Mouse (Mus musculus): ENCODE measurements at regions not wholly inside any gene's neighbourhood (a gene's known extent, or its start where the extent isn't known, plus 50 kb on each side); places are given as distances from the start of the nearest gene placed in this dataset.

- no peaks in the 10 kb centered on the region for H3K9me3 ChIP-seq (replicated peaks; ENCODE audit: control insufficient read depth, low read length)
- no peak overlapping the region for H3K4me3 ChIP-seq (ENCODE audit: low read depth, low read length)
- ATAC-seq (ENCODE audit: insufficient read depth, low read depth) = no peak
- no peak for DNase-seq (ENCODE audit: low spot score)
- TF ChIP-seq CTCF (IDR thresholded peaks at IDR 0.05; ENCODE audit: low read depth) = no peak
- TF ChIP-seq EP300 (IDR thresholded peaks at IDR 0.05; ENCODE audit: low read depth) = no peak
- no peaks in the 10 kb centered on the region for H3K27me3 ChIP-seq (ENCODE audit: control insufficient read depth, insufficient read depth, low read length)
- H3K27ac ChIP-seq (ENCODE audit: low read depth) = no peak overlapping the region
- H3K36me3 ChIP-seq (replicated peaks; ENCODE audit: control insufficient read depth, insufficient read depth, low read length) = no peaks in the 10 kb centered on the region
- peaks cover 13% of the 10 kb centered on the region; the same call in 1 of the 2 replicates for H3K4me1 ChIP-seq (ENCODE audit: control insufficient read depth, insufficient read depth)
- H3K4me2 ChIP-seq (ENCODE audit: low read depth, low read length) = no peak overlapping the region
- H3K9ac ChIP-seq (replicated peaks; ENCODE audit: low read depth, low read length) = no peak overlapping the region
- WGBS = 81% methylated on average over 3 of the region's 3 CpGs
Measured at GRCm38 (mm10) chr2:116973441-116973840, 95.0 kb downstream of the Tmco5 start.

- Histone ChIP-seq H3K4me3 (ENCODE audit: low read depth, low read length) (no peak overlapping the region), H3K4me1 (ENCODE audit: control insufficient read depth, insufficient read depth) (peaks cover 13% of the 10 kb centered on the region; the same call in 1 of the 2 replicates), H3K27ac (ENCODE audit: low read depth) (no peak overlapping the region), H3K4me2 (ENCODE audit: low read depth, low read length) (no peak overlapping the region), H3K9ac (replicated peaks; ENCODE audit: low read depth, low read length) (no peak overlapping the region), H3K9me3 (replicated peaks; ENCODE audit: control insufficient read depth, low read length) (no peaks in the 10 kb centered on the region), H3K27me3 (ENCODE audit: control insufficient read depth, insufficient read depth, low read length) (no peaks in the 10 kb centered on the region), H3K36me3 (replicated peaks; ENCODE audit: control insufficient read depth, insufficient read depth, low read length) (no peaks in the 10 kb centered on the region)
- DNase-seq (ENCODE audit: low spot score) = no peak
- TF ChIP-seq EP300 (IDR thresholded peaks at IDR 0.05; ENCODE audit: low read depth) (no peak), CTCF (IDR thresholded peaks at IDR 0.05; ENCODE audit: low read depth) (no peak)
- WGBS = 85% methylated on average over 9 of the region's 9 CpGs
- ATAC-seq (ENCODE audit: insufficient read depth, low read depth) = no peak
Measured at GRCm38 (mm10) chr2:116974152-116974551, 95.7 kb downstream of the Tmco5 start.

- ATAC-seq (ENCODE audit: insufficient read depth, low read depth) (no peak), DNase-seq (ENCODE audit: low spot score) (no peak)
- peak overlapping the region; percentile 83 for H3K4me2 ChIP-seq (ENCODE audit: low read depth, low read length)
- H3K9me3 ChIP-seq (replicated peaks; ENCODE audit: control insufficient read depth, low read length) = no peaks in the 10 kb centered on the region
- TF ChIP-seq EP300 (IDR thresholded peaks at IDR 0.05; ENCODE audit: low read depth) (no peak), CTCF (IDR thresholded peaks at IDR 0.05; ENCODE audit: low read depth) (no peak)
- WGBS = 63% methylated on average over 7 of the region's 7 CpGs
- H3K4me1 ChIP-seq (ENCODE audit: control insufficient read depth, insufficient read depth) = peaks cover 13% of the 10 kb centered on the region; the same call in 1 of the 2 replicates
- no peak overlapping the region for H3K9ac ChIP-seq (replicated peaks; ENCODE audit: low read depth, low read length)
- H3K36me3 ChIP-seq (replicated peaks; ENCODE audit: control insufficient read depth, insufficient read depth, low read length) = no peaks in the 10 kb centered on the region
- H3K27ac ChIP-seq (ENCODE audit: low read depth) = 0 out of 2 replicates have a peak overlapping the region, but pooled peaks have one; percentile 94
- peak overlapping the region; percentile 66; the same call in 1 of the 2 replicates for H3K4me3 ChIP-seq (ENCODE audit: low read depth, low read length)
- no peaks in the 10 kb centered on the region for H3K27me3 ChIP-seq (ENCODE audit: control insufficient read depth, insufficient read depth, low read length)
Measured at GRCm38 (mm10) chr2:116974569-116975060, 96.1 kb downstream of the Tmco5 start.

- Histone ChIP-seq H3K4me1 (ENCODE audit: control insufficient read depth, insufficient read depth) (peaks cover 13% of the 10 kb centered on the region; the same call in 1 of the 2 replicates), H3K27ac (ENCODE audit: low read depth) (peak overlapping the region; percentile 94), H3K36me3 (replicated peaks; ENCODE audit: control insufficient read depth, insufficient read depth, low read length) (no peaks in the 10 kb centered on the region), H3K4me3 (ENCODE audit: low read depth, low read length) (peak overlapping the region; percentile 66), H3K4me2 (ENCODE audit: low read depth, low read length) (peak overlapping the region; percentile 83), H3K27me3 (ENCODE audit: control insufficient read depth, insufficient read depth, low read length) (no peaks in the 10 kb centered on the region), H3K9ac (replicated peaks; ENCODE audit: low read depth, low read length) (peak overlapping the region; percentile 64), H3K9me3 (replicated peaks; ENCODE audit: control insufficient read depth, low read length) (no peaks in the 10 kb centered on the region)
- no peak for DNase-seq (ENCODE audit: low spot score)
- TF ChIP-seq EP300 (IDR thresholded peaks at IDR 0.05; ENCODE audit: low read depth) (no peak), CTCF (IDR thresholded peaks at IDR 0.05; ENCODE audit: low read depth) (no peak)
- WGBS = 4% methylated on average over 14 of the region's 14 CpGs
- peak; percentile 24; the same call in 1 of the 2 replicates for ATAC-seq (ENCODE audit: insufficient read depth, low read depth)
Measured at GRCm38 (mm10) chr2:116975091-116975600, 96.7 kb downstream of the Tmco5 start.

- Histone ChIP-seq H3K4me1 (ENCODE audit: control insufficient read depth, insufficient read depth) (peaks cover 13% of the 10 kb centered on the region; the same call in 1 of the 2 replicates), H3K9me3 (replicated peaks; ENCODE audit: control insufficient read depth, low read length) (no peaks in the 10 kb centered on the region), H3K27me3 (ENCODE audit: control insufficient read depth, insufficient read depth, low read length) (no peaks in the 10 kb centered on the region), H3K4me3 (ENCODE audit: low read depth, low read length) (peak overlapping the region; percentile 66), H3K9ac (replicated peaks; ENCODE audit: low read depth, low read length) (peak overlapping the region; percentile 64), H3K4me2 (ENCODE audit: low read depth, low read length) (peak overlapping the region; percentile 83), H3K27ac (ENCODE audit: low read depth) (peak overlapping the region; percentile 94), H3K36me3 (replicated peaks; ENCODE audit: control insufficient read depth, insufficient read depth, low read length) (no peaks in the 10 kb centered on the region)
- DNase-seq (ENCODE audit: low spot score) (peak; percentile 66), ATAC-seq (ENCODE audit: insufficient read depth, low read depth) (peak; percentile 80)
- under 1% methylated on average over 54 of the region's 54 CpGs for WGBS
- peak; percentile 58; the same call in 1 of the 2 replicates for TF ChIP-seq EP300 (IDR thresholded peaks at IDR 0.05; ENCODE audit: low read depth)
- no peak for TF ChIP-seq CTCF (IDR thresholded peaks at IDR 0.05; ENCODE audit: low read depth)
Measured at GRCm38 (mm10) chr2:116975601-116976431, 97.3 kb downstream of the Tmco5 start.
